Mouse (Mus musculus) urinary bladder, postnatal 25 days (tissue): Measurements from ENCODE around the gene Fam76a.
A peak's percentile ranks its signal among the peaks of the same experiment; 100 is the strongest.
"Not testable (repeated sequence)": the region's sequence is repeated elsewhere in the genome, so short reads cannot be mapped to it uniquely, and the experiment has no call there.

Experiments
- DNase-seq: peaks from one replicate; pipeline ENCODE4 v3.0.0; 2022; ENCODE audit warnings: low spot score

Fam76a gene

DNA sequence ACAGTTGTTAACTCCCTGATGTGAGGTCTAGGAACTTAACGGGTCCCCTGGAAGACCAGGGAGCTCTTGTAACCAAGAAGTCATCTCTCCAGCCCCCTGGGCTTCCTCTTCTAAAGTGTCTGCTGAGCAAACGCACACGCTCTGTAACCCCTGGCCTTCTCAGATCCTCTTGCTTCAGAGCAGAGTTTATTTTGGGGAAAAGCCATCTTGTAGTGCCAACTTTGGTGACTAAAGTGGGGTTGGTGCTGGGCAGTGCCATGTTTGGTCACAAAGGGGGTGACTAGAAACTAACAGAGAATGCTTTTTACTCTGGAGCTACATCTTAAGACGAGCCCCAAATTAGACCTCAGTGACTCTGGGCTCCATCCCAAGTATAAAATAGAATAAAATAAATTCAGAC, 22.4 kb upstream of the Fam76a start:
- DNase-seq, result no peak

DNA sequence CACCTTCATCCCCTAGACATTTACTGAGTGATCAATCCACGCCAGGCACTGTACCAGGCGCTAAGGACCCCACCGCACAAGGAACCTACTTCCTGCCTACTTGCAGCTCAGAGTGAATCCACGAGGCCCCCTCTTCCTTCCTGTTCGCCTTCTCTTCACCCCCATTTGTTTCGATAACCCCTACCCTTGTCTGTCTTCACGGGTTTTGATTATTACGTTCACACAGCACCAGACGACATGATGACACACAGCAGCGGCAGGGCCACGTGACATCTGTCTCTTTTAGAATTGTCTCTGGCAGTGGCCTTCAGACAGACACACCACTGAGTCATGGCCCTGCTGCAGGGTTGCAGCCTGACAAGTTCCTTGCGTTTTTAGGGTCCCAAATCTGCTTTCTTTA, 21.7 kb upstream of the Fam76a start:
- no peak for DNase-seq

DNA sequence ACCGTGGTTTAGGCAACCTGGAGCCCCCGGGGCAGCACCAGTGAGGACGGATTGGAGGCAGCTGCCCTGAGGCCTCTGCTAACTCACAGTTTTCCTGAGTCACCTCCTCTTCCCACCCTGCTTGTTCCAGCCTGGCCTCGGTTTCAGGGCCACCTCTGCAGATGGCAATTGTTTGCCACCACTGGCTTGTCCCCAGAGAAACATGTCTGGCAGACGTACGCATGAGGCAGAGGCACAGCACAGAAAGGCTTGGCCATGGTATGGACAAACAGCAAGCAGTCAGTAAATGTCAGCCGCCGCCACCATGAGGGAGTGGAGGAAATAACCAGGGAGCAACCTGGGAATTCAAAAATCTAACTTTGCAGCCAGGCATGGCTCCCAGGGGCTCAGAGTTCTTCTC, 20.7 kb upstream of the Fam76a start:
- no peak for DNase-seq

DNA sequence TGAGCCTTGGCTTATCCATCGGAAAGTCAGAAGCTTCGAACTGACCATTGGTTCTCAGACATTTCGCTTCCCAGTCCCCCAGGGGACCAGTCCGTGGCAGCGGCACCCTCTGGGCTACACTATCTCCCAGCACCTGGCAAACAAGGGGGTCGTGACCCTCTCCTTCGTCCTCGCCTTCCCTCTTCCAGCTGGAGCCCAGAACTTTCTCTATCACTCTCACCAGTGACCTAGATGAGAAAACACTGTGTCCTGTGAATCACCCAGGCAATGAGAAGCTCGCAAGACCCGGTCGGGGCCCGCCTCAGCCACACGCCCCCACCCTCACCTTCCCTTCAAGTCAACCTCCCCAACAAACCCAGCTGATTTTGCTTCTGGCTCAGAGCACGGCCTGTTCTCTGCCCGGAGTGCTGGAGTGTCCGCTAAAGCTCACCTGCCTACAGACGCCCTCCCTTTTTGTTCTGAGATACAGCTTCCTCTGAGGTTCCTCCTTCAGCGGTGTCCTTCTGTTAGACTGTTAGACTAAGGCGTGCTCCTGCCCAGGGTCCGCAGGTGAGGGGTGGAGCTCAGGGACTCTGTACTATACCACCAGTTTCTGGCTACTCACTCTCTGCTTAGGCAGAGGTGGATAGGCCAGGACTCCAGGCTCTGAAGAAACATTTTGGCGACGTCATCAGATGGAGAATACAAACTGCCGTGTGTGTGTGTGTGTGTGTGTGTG, 18.8 kb upstream of the Fam76a start:
- DNase-seq, result no peak

DNA sequence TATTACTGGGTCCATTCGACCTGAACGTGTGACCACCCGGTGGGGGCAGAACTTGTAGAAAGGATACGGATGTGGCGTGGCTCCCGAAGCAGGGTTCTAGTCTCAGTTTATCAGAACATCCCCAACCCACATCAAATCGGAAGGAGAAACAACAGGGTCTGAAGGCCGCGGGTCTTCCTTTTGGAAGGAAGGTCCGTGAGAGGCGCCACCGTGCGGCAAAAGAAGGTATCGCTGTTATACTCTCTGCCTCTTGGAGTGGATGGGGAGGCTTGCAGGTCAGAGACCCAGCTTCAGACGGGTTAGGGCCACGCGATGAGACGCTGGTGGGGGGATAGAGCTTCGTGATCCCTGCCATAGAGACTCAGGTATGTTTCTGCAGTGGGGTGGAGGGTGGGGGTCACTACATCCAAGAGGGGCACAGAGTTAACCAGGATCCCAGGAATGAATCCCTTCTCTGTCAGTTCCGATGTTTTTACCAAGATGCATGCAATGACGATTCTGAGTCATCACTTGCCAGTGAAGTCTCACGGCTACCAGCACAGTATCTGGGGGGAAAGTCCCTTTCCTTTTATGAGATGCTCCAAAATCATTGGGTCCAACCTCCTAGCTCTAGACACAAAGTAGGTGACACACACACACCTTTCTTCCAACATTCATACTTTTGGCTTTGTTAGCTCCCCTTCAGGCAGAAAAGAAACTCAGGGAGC, 17.2 kb upstream of the Fam76a start:
- DNase-seq, result peak; percentile 60

DNA sequence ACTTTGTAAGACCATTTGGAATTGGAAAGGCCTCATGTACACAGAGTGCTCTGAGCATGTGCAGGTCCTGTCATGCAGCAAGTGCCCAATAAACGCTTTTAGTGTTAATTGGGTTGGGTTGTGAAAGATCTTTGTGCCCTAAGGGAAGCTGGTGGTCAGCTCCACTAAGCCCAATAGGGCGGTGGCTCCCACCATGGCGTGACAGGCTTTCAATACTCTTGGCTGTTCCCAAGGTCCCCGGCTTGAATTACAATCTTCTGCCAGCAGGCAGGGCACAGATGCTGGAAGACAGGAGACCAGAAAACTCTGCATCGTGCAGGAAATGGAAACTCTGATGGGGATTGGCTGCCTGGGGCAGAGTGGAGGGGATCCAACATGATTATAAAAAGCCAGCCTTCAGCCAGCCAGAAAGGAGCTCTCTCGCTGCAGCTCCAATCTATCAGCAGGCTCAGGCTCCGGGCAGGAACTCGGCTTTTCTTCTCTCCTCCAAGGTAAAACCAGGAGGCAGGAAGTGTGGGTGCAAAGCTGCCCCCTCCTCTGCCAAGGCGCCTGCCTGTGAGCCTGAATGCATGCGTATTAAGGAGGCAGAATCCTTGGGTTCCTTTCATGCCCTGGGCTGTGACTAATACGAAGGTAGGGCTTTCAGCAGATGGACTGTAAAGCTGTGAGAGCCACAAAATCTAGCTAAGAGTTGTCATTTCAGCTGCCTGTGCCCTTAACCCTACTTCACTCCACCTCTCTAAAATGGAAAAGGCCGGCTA, 16.0 kb upstream of the Fam76a start:
- no peak for DNase-seq

DNA sequence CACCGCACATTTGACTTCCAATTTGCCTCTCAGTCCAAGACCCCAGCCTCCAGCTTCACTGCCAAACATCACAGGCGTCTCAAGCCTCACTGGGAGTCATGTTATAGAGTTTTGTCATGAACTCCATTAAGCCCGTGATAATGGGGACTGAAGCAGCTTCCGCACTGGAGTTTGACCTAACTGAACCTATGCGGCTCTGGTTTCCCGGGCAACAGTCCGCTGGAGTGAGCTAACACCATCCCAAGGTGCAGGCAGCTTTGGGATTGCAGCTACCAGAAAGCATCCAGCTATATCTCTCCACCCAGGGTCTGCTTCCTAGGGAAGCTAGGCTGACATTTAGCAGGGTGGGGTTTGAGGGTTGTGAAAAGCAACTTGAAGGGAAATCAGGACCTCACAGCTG, 12.3 kb upstream of the Fam76a start:
- DNase-seq, result no peak

DNA sequence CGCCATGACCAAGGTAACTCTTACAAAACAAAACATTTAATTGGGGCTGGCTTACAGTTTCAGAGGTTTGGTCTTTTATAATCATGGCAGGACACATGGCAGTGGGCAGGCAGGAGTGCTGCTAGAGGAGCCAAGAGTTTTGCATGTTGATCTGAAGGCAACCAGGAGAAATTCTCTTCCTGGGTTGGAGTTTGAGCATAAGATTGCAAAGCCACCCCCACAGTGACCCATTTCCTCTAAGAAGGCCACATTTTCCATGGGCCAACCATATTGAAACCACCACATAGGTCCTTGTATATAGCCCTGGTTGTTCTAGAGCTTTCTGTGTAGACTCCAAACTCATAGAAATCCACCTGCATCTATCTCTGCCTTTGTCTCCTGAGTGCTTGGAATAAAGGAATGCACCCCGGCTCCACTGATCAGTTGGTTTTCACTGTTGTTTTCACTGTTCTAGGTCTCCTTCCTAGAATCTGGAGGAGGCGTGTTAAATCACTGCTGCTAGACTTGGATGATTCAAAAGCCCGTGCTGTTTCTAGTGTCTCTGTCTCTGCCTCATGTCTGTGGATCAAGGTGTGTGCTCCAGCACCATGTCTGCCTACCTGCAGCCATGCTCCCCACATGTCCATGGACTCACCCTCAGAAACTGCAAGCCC, 10.5 kb upstream of the Fam76a start:
- DNase-seq, result no peak

DNA sequence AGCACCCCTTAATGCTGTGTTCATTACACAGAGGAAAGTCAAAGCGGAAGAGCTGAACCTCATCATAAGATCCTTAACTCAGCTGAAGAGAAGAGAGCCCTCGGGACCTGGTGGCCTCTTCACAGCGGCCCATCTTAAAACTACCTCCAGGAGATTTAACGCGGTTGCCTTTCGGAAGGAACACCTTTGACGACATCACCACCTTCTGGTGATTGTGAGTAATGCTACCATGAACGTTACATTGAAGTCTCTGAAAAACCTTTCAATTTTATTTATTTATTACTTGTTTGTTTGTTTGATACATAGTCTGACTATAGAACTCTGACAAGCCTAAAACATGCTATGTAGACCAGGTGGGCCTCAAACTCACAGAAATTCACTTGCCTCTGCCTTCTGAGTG, 8.4 kb upstream of the Fam76a start:
- DNase-seq, result peak; percentile 40

DNA sequence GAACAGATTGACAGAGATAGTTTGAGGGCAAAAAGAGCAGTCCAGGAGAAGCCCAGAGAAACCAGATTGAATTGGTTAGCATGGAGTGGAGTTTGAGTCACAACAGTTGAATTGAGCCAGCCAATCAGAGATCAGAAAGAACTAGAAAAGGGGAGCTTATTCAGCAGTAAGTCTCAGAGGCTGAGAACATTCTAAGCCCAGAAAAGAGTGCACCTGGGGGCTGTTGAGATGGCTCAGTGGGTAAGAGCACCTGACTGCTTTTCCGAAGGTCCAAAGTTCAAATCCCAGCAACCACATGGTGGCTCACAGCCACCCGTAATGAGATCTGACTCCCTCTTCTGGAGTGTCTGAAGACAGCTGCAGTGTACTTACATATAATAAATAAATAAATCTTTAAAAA, 4.2 kb upstream of the Fam76a start:
- DNase-seq, result not testable (repeated sequence)

DNA sequence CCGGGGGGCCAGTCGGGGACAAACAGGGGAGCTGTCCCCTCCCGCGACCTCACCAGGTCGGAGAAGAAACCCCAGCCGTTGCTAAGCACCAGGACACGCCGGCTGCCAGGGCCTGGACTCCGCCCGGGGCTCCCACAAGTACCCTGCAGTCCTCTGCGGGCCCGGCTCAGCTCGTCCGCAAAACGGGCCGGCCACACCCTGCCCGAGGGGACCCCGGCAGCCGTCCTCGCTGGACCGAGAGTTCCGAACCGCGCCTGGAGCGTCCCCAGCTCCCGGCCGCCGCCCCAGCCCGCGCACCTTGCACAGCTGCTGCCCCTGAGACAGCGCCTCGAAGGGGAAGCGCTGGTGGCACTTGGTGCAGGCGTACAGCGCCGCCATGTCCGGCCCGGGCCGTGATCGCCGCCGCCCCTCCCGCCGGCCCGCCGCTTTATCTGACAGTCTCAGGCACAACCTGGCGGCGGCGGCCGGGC, 262 bp downstream of the Fam76a start:
- no peak for DNase-seq

DNA sequence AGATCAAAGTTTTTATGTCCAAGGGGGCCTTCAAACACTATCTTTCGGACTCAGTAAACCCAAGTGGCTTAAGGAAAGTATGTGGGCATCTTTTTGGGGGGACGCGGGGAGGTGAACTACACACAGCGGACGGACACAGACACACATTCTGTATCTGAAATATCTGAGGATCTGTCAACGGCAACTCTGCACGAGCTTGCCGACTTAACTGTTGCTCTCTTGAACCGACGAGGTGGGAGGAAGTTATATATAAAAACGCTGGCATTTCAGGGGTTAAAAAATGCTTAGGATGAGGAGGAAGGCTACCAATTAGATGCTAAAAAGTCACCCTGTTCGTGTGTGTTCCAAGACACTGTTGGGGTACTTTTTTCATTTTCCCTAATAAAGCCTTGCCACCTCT, 870 bp downstream of the Fam76a start:
- no peak for DNase-seq

DNA sequence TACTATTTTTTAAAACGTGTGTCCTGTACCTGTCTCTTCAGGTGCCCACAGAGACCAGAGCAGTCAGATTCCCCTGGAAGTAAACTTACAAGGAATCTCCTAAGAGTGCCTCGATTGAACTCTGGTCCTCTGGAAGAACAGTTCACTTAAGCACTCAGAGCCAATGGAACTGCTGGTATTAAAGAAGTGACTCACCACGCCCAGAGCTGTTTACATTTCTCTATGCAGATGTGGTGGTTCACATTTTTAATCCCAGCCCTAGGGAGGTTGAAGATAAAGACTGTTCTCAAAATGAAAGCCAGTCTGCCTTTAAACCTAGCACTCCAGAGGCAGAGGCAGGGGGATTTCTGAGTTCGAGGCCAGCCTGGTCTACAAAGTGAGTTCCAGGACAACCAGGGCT, 2.2 kb downstream of the Fam76a start:
- no peak for DNase-seq

DNA sequence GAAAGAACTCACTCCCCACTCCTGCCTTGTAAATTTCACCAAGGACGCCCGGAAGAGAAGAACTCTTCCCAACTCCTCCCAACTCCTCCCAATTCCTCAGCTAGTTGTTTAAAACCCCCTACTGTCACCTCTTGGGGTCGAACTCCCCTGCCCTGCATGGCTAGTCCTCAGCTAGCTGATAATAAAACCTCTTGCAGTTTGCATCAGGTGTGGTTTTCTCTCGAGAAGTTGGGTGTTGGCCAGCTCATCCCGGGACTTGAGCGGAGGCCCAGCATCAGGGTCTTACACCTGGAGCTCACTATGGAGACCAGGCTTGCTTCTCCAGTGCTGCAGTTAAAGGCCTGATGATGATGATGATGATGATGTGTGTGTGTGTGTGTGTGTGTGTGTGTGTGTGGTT, 3.9 kb downstream of the Fam76a start:
- DNase-seq, result not testable (repeated sequence)

DNA sequence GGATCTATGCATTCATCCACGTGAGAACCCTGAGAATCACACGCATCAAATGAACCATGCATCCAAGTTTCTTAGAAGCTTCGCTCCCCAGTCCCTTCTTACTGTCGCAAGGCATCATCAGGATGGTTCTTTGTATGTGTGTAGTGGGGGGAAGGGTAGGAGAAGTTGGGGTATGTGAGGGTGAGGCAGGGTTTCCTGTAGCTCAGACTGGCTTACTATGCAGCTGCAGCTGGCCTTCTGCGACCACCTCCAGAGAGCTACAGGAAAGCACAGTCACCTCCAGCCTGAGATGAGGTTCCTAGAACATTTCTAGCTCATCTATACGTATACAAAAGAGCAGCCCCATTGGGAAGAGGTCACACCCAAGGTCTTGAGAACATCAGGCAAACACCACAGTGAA, 10.2 kb downstream of the Fam76a start:
- DNase-seq, result no peak

DNA sequence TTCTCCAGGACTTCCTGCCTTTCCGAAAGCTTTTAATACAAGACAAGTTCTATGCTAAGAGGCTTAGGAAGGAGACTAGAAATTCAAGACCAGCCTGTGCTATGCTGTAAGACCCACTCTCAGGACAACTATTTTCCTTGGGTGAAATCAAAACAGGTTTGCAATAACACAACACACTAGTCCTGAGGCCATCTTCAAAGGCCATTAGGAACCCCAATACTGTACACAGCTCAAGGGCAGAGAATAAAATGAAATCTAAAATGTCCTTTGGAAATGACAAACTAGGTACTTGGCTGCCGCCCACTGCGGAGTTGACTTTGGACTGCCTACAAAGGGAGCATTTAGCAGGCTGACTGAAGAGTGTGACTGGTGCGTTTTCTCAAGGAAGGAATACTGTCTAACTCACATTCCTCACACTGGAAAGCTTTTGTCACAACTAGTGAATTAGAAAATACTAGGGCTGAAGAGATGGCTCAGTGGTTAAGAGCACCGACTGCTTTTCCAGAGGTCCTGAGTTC, 16.5 kb downstream of the Fam76a start:
- DNase-seq, result no peak

DNA sequence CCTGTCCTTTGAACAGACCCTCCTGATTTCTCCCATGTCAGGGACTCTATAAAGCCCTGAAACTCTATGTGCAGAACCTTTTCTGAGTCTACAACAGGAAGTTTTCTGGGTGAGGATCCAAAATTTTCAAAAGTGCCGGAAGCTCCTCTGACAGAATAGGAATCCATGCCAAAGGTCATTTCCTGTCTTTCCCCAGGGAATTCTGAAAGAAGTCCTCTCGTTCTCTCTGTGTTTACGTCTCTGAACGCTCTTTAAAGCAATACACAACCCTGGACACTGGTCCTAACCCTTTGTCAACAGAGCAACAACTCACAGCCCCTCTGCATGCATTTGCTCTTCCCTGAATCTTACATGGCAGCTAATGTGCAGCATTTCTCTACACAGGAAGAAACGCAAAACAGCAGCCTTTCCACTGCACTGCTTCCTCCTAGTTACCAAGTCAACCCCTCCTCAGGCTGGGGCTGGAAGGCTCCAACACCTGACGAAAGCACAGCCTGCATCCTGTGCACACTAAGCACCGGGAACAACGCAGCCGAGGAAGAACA, 17.5 kb downstream of the Fam76a start:
- no peak for DNase-seq

DNA sequence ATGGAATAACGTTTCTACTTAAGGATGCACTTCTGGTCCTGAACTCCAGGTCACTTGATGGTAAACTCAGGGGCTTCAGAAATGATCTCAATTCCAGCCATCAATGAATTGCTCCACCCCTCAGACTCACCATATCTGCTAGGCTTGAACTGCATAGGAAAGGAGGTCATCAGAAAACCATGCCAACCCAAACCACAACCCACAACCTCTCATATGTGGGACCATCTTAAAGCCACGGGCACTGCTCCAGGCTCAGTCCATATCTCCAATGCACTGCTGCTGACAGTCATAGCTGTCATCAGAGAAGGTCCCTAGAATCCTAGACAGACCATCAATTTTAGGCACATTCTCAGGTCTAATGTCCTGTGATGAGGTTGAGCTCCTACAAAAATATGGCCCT, 18.3 kb downstream of the Fam76a start:
- no peak for DNase-seq

DNA sequence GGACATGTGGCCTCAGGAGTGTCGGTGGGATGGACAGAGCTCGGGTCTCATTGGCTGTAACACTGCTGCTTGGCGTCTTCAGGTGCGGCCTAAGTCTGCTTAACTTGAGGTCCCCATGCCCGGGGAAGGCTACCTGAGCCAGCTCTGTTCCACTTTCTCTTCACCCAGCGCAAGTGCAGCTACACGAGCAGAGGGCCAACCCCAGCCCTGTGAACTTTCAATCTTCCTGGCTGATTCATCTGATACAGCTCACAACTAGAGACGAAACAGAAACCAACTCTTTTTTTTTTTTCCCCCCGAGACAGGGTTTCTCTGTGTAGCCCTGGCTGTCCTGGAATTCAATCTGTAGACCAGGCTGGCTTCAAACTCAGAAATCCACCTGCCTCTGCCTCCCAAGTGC, 24.2 kb downstream of the Fam76a start:
- no peak for DNase-seq

DNA sequence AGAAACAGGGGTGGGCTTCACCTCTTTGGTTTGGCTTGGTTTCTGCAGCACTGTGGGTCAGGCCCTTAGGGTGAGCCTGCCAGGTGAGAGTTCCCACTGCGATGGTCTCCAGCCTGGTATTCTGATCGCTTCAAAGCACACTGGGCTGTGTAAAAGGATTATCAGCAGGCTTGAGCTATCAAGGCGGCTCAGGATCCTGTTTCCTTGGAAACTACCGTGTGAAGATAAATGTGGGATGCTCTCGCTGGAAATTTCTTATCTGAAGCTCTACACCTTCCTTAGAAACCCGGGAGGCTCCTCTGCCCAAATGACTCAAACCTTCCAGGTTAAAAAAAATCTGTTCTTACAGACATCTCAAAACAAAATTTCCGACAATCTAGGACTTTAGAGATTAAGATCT, 28.0 kb downstream of the Fam76a start:
- DNase-seq, result no peak

DNA sequence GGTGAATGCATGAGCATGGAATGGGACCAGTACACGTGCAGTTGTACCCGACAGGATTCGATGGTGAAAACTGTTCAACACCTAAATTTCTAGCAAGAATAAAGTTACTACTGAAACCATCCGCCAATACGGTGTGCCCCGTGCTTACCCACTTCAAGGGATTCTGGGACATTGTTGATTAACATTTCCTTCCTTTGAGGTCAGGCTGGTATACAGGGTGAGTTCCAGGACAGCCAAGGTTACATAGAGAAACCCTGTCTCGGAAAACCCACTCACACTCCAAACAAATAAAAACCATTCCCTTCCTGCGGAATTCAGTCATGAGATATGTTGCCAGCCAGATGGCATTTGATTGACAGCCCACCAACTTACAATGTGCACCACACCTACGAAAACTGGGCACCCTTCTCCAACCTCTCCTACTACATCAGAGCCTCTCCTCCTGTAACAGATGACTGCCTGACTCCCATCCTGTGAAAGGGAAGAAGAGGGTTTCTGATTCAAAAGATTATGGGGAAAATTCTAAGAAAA, 37.4 kb downstream of the Fam76a start:
- DNase-seq, result no peak
